Mouse (Mus musculus) G1E (cell line): ENCODE results near the gene C87436.

Source experiments
- CTCF ChIP-seq: IDR thresholded peaks from 2 replicates; pipeline ENCODE4 v1.5.1; 2012; ENCODE audit warnings: low read depth, low read length, inconsistent platforms, mixed read lengths
- GATA1 ChIP-seq: IDR thresholded peaks from 2 replicates; pipeline ENCODE4 v1.6.1; 2012; ENCODE audit warnings: borderline replicate concordance, low read length, inconsistent platforms, mixed read lengths
- POLR2AphosphoS5 ChIP-seq: IDR thresholded peaks from 2 replicates; pipeline ENCODE4 v1.6.1; 2012; ENCODE audit warnings: low read depth, low read length, inconsistent platforms; ENCODE audit not compliant: insufficient replicate concordance

DNA sequence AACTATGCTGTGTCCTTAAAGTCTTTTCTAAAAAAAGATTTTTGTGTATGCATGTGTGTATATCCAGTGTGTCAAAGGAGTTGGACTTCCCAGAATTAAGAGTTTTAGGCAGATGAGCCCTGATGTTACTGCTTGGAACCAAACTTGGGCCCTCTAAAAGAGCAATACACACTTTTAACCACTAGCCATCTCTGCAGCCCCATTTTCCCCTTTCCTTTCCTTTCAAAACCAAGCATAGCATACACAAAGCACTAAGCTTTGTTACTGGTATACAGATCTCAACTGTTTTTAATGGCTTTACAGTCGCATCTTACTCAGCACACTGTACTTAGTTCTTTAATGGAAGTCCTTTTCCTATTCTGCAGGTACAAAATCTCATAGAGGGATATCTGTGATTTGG, 1.4 kb downstream of the C87436 start:
- TF ChIP-seq CTCF (no peak), POLR2AphosphoS5 (no peak), GATA1 (no peak)
